Mouse (Mus musculus): Measurements from ENCODE around the gene Nrn1l.

- TF ChIP-seq GATA1 (IDR thresholded peaks at IDR 0.05; ENCODE audit: borderline replicate concordance, low read length) (no peak), FLI1 (IDR thresholded peaks at IDR 0.05; ENCODE audit: low read length) (no peak)
Measured at GRCm38 (mm10) chr8:105937496-105938305, 44.3 kb downstream of the Nrn1l start.
